Mouse (Mus musculus): ENCODE data around the gene Lrrc20. TPM values are rescaled to one million over a fixed set of nuclear protein-coding genes. Genes with fewer than 3 reads are reported as not detected.

Gene Lrrc20
- total RNA-seq, 2 experiments from 2014 or later: 17.6 to 18.2 TPM

GRCm38 (mm10) chr10:61476440-61477165, 1.0 kb downstream of the Lrrc20 start:
- Histone ChIP-seq H3K4me3 (peak overlapping the region; percentile 73), H3K27ac (peak overlapping the region; percentile 83; the same call in 1 of the 2 replicates)
- DNase-seq (ENCODE audit: extremely low spot score in 1 of 2, low spot score in 2 of 2): no peak
- no peak for TF ChIP-seq CTCF (IDR thresholded peaks at IDR 0.05)
- intact Hi-C loops (cut with DNase I): loop anchor here (5.0 kb wide), 1 partner anchor 171 kb away; the partner anchor contains the start of gene Ppa1

- no peak for DNase-seq (ENCODE audit: extremely low spot score in 1 of 2, low spot score in 2 of 2)
- Histone ChIP-seq H3K27ac (no peak overlapping the region), H3K4me3 (no peak overlapping the region)
- intact Hi-C loops (cut with DNase I): loop anchor here (5.0 kb wide), 1 partner anchor 168 kb away; the partner anchor contains the start of gene Ppa1
- TF ChIP-seq CTCF (IDR thresholded peaks at IDR 0.05): no peak
Measured at GRCm38 (mm10) chr10:61479461-61479860, 3.9 kb downstream of the Lrrc20 start.

- no peak for DNase-seq (ENCODE audit: extremely low spot score in 1 of 2, low spot score in 2 of 2)
- Histone ChIP-seq H3K4me3 (no peak overlapping the region), H3K27ac (no peak overlapping the region)
- intact Hi-C loops (cut with DNase I): loop anchor here (5.0 kb wide), 1 partner anchor 167 kb away; the partner anchor contains the start of gene Ppa1
- TF ChIP-seq CTCF (IDR thresholded peaks at IDR 0.05): no peak
Measured at GRCm38 (mm10) chr10:61479927-61480326, 4.3 kb downstream of the Lrrc20 start.

GRCm38 (mm10) chr10:61480488-61480887, 4.9 kb downstream of the Lrrc20 start:
- DNase-seq (ENCODE audit: extremely low spot score in 1 of 2, low spot score in 2 of 2): no peak
- intact Hi-C loops (cut with DNase I): no loop called here
- Histone ChIP-seq H3K27ac (no peak overlapping the region), H3K4me3 (no peak overlapping the region)
- no peak for TF ChIP-seq CTCF (IDR thresholded peaks at IDR 0.05)

GRCm38 (mm10) chr10:61482771-61483170, 7.2 kb downstream of the Lrrc20 start:
- no peak for TF ChIP-seq CTCF (IDR thresholded peaks at IDR 0.05)
- intact Hi-C loops (cut with DNase I): no loop called here
- no peak for DNase-seq (ENCODE audit: extremely low spot score in 1 of 2, low spot score in 2 of 2)
- no peak overlapping the region for H3K4me3 ChIP-seq
- H3K27ac ChIP-seq: no peak overlapping the region

- no peak overlapping the region for H3K4me3 ChIP-seq
- no peak for TF ChIP-seq CTCF (IDR thresholded peaks at IDR 0.05)
- no peak for DNase-seq (ENCODE audit: extremely low spot score in 1 of 2, low spot score in 2 of 2)
- intact Hi-C loops (cut with DNase I): no loop called here
- H3K27ac ChIP-seq: no peak overlapping the region
Measured at GRCm38 (mm10) chr10:61484801-61485200, 9.2 kb downstream of the Lrrc20 start.

- Histone ChIP-seq H3K27ac (no peak overlapping the region), H3K4me3 (no peak overlapping the region)
- no peak for DNase-seq (ENCODE audit: extremely low spot score in 1 of 2, low spot score in 2 of 2)
- intact Hi-C loops (cut with DNase I): no loop called here
- TF ChIP-seq CTCF (IDR thresholded peaks at IDR 0.05): no peak
Measured at GRCm38 (mm10) chr10:61486551-61487339, 11.1 kb downstream of the Lrrc20 start.

GRCm38 (mm10) chr10:61488522-61489110, 13.0 kb downstream of the Lrrc20 start:
- H3K4me3 ChIP-seq: no peak overlapping the region
- no peak overlapping the region for H3K27ac ChIP-seq
- DNase-seq (ENCODE audit: extremely low spot score in 1 of 2, low spot score in 2 of 2): no peak
- intact Hi-C loops (cut with DNase I): no loop called here
- no peak for TF ChIP-seq CTCF (IDR thresholded peaks at IDR 0.05)

- no peak overlapping the region for H3K4me3 ChIP-seq
- no peak for TF ChIP-seq CTCF (IDR thresholded peaks at IDR 0.05)
- intact Hi-C loops (cut with DNase I): no loop called here
- DNase-seq (ENCODE audit: extremely low spot score in 1 of 2, low spot score in 2 of 2): no peak
- no peak overlapping the region for H3K27ac ChIP-seq
Measured at GRCm38 (mm10) chr10:61491573-61491972, 16.0 kb downstream of the Lrrc20 start.

GRCm38 (mm10) chr10:61492040-61492439, 16.4 kb downstream of the Lrrc20 start:
- no peak overlapping the region for H3K4me3 ChIP-seq
- intact Hi-C loops (cut with DNase I): loop anchor here (1.0 to 2.0 kb wide), 2 partner anchors 111 to 166 kb away; no protein-coding TSS in a partner anchor
- peak; percentile 76 to 83 for DNase-seq (ENCODE audit: extremely low spot score in 1 of 2, low spot score in 2 of 2)
- H3K27ac ChIP-seq: no peak overlapping the region
- peak; percentile 95 for TF ChIP-seq CTCF (IDR thresholded peaks at IDR 0.05)

GRCm38 (mm10) chr10:61495461-61495860, 19.9 kb downstream of the Lrrc20 start:
- no peak for TF ChIP-seq CTCF (IDR thresholded peaks at IDR 0.05)
- no peak for DNase-seq (ENCODE audit: extremely low spot score in 1 of 2, low spot score in 2 of 2)
- intact Hi-C loops (cut with DNase I): no loop called here
- H3K4me3 ChIP-seq: no peak overlapping the region
- H3K27ac ChIP-seq: no peak overlapping the region

- no peak for DNase-seq (ENCODE audit: extremely low spot score in 1 of 2, low spot score in 2 of 2)
- intact Hi-C loops (cut with DNase I): no loop called here
- Histone ChIP-seq H3K27ac (no peak overlapping the region), H3K4me3 (no peak overlapping the region)
- TF ChIP-seq CTCF (IDR thresholded peaks at IDR 0.05): no peak
Measured at GRCm38 (mm10) chr10:61496231-61496630, 20.6 kb downstream of the Lrrc20 start.

Data from left cerebral cortex, adult 2 months (tissue).